7 mouse cellular contexts compared by ENCODE assay signal in the genomic region with DNA sequence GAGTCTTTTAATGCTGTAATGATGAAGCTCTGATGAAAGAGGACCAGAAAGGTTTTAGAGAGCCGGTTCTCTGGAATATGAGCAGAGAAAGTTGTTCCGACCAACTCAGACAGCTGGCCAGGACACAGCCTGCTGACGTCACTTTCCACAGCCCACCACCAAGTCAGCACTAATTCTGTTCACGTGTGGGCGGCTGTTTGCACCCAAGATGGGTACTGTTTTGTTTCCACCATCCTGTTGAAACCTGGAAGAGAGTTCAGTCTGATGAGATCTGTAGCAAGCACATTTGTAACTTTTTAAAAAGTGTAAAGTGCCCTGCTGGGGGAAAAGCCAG.
DNase-seq lines count a peak whose midpoint lies in the region; ATAC-seq lines count a peak whose summit lies in the region.

No protein-coding gene starts in this region.

- WGBS in heart, embryonic 13.5 days = 19% methylated on average over 5 of the region's 5 CpGs
- 34% methylated on average over 5 of the region's 5 CpGs for WGBS in liver, embryonic 11.5 days

- no peaks in the 10 kb centered on the region for H3K27me3 ChIP-seq in heart, embryonic 13.5 days (replicated peaks)
- no peaks in the 10 kb centered on the region for H3K27me3 ChIP-seq in liver, embryonic 11.5 days (replicated peaks; ENCODE audit: control insufficient read depth, insufficient read depth, low read length)

- H3K27ac ChIP-seq in heart, embryonic 13.5 days (replicated peaks) = peak overlapping the region; percentile 88
- H3K27ac ChIP-seq in liver, embryonic 11.5 days (ENCODE audit: low read depth, low read length) = no peak overlapping the region

- ATAC-seq in heart, embryonic 13.5 days (ENCODE audit: extremely low read depth, insufficient number of reproducible peaks, low FRiP score, low TSS enrichment) = no peak
- ATAC-seq in liver, embryonic 11.5 days (replicated peaks; ENCODE audit: low FRiP score) = no peak

- H3K9ac ChIP-seq in heart, embryonic 13.5 days = peak overlapping the region; percentile 50; the same call in 1 of the 2 replicates
- H3K9ac ChIP-seq in liver, embryonic 11.5 days (ENCODE audit: low read depth, low read length) = no peak overlapping the region

- H3K4me3 ChIP-seq in heart, embryonic 13.5 days = no peak overlapping the region
- H3K4me3 ChIP-seq in liver, embryonic 11.5 days (ENCODE audit: low read depth, low read length) = no peak overlapping the region

- H3K4me2 ChIP-seq in heart, embryonic 13.5 days = peak overlapping the region; percentile 44
- no peak overlapping the region for H3K4me2 ChIP-seq in liver, embryonic 11.5 days

- H3K4me1 ChIP-seq in heart, embryonic 13.5 days = peaks cover 66% of the 10 kb centered on the region
- H3K4me1 ChIP-seq in liver, embryonic 11.5 days (replicated peaks; ENCODE audit: control insufficient read depth, insufficient read depth, low read length) = peaks cover 3% of the 10 kb centered on the region; the same call in 1 of the 2 replicates

- H3K36me3 ChIP-seq in heart, embryonic 13.5 days = no peaks in the 10 kb centered on the region
- no peaks in the 10 kb centered on the region for H3K36me3 ChIP-seq in liver, embryonic 11.5 days (ENCODE audit: control insufficient read depth, insufficient read depth, low read length)

- intact Hi-C loops in left cerebral cortex, postnatal 36 days (cut with DNase I) = loop anchor here (5.0 kb wide), 1 partner anchor 424 kb away; the partner anchor contains the start of gene Enox1

- no peaks in the 10 kb centered on the region for H3K9me3 ChIP-seq in heart, embryonic 13.5 days
- no peaks in the 10 kb centered on the region for H3K9me3 ChIP-seq in liver, embryonic 11.5 days (ENCODE audit: control insufficient read depth, low read length)

- DNase-seq in right cerebral cortex, adult 18-20 months = peak; percentile 90
- DNase-seq in right cerebral cortex, postnatal 4 days = no peak
- DNase-seq in left cerebral cortex, postnatal 36 days (ENCODE audit: low spot score in 2 of 2) = peak; percentile 72 to 74
- no peak for DNase-seq in liver, embryonic 11.5 days (ENCODE audit: low spot score)
- DNase-seq in adipocyte (ENCODE audit: low spot score) = no peak
- no peak for DNase-seq in embryo, embryonic 11 days

Comparison
In these comparisons a context has a peak if more than half of its experiments do, and no peak if none do; other contexts are left out.
1. DNase-seq: peak in right cerebral cortex, adult 18-20 months (single experiment) and left cerebral cortex, postnatal 36 days (2 of 2); none in right cerebral cortex, postnatal 4 days (single experiment), liver, embryonic 11.5 days (single experiment), adipocyte (single experiment) and embryo, embryonic 11 days (single experiment).